Mouse (Mus musculus): ENCODE results near the gene Eef1akmt3. TPM values are rescaled to one million over a fixed set of nuclear protein-coding genes. Genes with fewer than 3 reads are reported as not detected.

The Eef1akmt3 gene
- polyA plus RNA-seq, 1 experiment from 2014 or later, result 0.07 TPM

- Histone ChIP-seq H3K9me3 (replicated peaks) (no peaks in the 10 kb centered on the region), H3K4me2 (no peak overlapping the region), H3K27ac (no peak overlapping the region), H3K36me3 (peaks cover 21% of the 10 kb centered on the region), H3K9ac (no peak overlapping the region), H3K4me1 (replicated peaks) (peaks cover 63% of the 10 kb centered on the region), H3K4me3 (replicated peaks) (no peak overlapping the region), H3K27me3 (peaks cover 62% of the 10 kb centered on the region)
- ATAC-seq (ENCODE audit: low read depth) (no peak), DNase-seq (no peak)
- WGBS (ENCODE audit: insufficient replicate concordance), result 64% methylated on average over 2 of the region's 2 CpGs
These were observed 20.2 kb upstream of the Eef1akmt3 start for GRCm38 (mm10) chr10:127061513-127061912.

DNA sequence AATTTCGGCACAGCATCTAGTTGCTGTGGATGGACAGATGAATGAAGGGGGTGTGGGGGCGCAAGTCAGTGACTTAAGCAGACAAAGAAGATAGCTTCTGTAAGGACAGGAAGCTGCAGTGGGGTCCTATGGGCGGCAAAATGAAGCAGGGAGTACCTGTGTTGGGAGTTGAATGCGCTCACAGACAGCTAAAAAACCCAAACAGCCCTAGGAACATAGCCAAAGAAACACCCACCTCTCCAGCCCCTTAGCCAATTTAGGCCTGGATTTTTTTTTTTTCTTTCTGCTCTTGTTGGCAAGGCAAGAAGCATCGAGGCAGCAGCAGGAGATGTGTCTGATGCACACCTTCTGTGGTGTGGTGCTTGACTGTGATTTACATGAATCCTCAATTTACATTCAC is 19.8 kb upstream of the Eef1akmt3 start:
- peaks cover 66% of the 10 kb centered on the region for H3K27me3 ChIP-seq
- no peak for ATAC-seq (ENCODE audit: low read depth)
- no peak overlapping the region for H3K4me2 ChIP-seq
- H3K36me3 ChIP-seq, result peaks cover 17% of the 10 kb centered on the region
- H3K9ac ChIP-seq, result no peak overlapping the region
- no peaks in the 10 kb centered on the region for H3K9me3 ChIP-seq (replicated peaks)
- H3K4me3 ChIP-seq (replicated peaks), result no peak overlapping the region
- H3K4me1 ChIP-seq (replicated peaks), result peaks cover 59% of the 10 kb centered on the region
- WGBS (ENCODE audit: insufficient replicate concordance), result 48% methylated on average over 5 of the region's 5 CpGs
- no peak for DNase-seq
- H3K27ac ChIP-seq, result no peak overlapping the region

DNA sequence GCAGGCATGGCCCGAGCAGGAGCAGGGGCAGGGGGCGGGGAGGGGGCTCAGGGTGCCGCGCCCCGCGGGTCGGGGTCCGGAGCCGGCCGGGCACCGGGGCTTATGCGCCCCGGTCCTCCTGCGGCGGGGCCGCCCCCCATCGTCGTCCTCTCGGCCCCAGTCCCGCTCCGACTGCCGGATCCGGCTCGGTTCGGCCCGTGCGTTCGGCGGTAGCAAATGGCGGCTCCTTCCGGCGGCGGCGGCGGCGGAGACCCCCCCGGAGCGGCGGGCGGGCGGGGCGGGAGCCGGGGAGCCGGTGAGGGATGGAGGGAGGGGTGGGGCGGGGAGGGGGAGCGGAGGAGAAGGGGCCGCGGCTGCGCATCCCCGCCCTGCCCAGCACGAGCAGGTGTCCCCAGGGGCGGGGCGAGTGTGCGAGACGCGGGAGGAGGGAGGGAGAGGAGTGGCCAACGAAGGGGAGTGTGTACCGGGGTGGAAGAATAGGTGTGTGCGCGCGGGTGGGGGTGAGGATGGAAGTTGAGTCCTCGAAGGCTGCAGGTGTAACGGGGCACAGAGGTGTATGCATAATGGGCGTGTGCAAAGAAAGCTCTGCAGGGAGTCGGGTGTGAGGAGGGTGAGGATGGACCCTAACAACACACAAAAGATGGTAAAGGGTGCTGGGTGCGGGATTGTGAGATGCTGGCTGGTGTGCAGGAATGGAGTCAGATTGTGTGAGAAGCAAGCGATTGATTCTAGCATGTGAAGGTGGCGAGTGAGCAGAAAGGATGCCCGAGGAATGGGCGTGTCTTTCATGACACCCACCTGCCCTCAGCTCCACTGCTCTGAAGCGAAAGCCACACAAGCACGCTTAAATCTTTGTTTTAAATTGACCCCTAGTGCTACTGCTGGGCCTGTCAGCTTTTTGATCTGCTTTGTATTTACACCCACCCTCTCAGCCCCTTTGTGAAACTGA is 18.9 kb upstream of the Eef1akmt3 start, which contains the start of gene March9:
TSS of gene March9 (minus strand) at position 217 of the 949 bp plus-strand sequence.
- H3K27ac ChIP-seq, result no peak within 1 kb of the TSS
- peaks cover 51% of the 10 kb centered on the region for H3K4me1 ChIP-seq (replicated peaks)
- WGBS (ENCODE audit: insufficient replicate concordance), result 2% methylated on average over 62 of the region's 72 CpGs
- H3K36me3 ChIP-seq, result peaks cover 8% of the 10 kb centered on the region
- H3K4me2 ChIP-seq, result peak within 1 kb of the TSS; percentile 89
- no peaks in the 10 kb centered on the region for H3K9me3 ChIP-seq (replicated peaks)
- peak; percentile 11; the same call in 1 of the 2 replicates for ATAC-seq (ENCODE audit: low read depth)
- peak; percentile 54 for DNase-seq
- H3K9ac ChIP-seq, result peak within 1 kb of the TSS; percentile 63
- H3K27me3 ChIP-seq, result peaks cover 74% of the 10 kb centered on the region
- H3K4me3 ChIP-seq (replicated peaks), result peak within 1 kb of the TSS; percentile 67

- H3K27me3 ChIP-seq, result peaks cover 83% of the 10 kb centered on the region
- no peak for DNase-seq
These were observed 18.1 kb upstream of the Eef1akmt3 start for GRCm38 (mm10) chr10:127059174-127059967.

GRCm38 (mm10) chr10:127058708-127059107 is 17.4 kb upstream of the Eef1akmt3 start:
- H3K9ac ChIP-seq, result no peak overlapping the region
- H3K4me1 ChIP-seq (replicated peaks), result peaks cover 36% of the 10 kb centered on the region

More at GRCm38 (mm10) chr10:127059174-127059967, 18.1 kb upstream of the Eef1akmt3 start:
- no peak overlapping the region for H3K27ac ChIP-seq
- peaks cover 42% of the 10 kb centered on the region for H3K4me1 ChIP-seq (replicated peaks)
- H3K4me3 ChIP-seq (replicated peaks), result peak overlapping the region; percentile 67
- H3K4me2 ChIP-seq, result peak overlapping the region; percentile 89
- H3K9me3 ChIP-seq (replicated peaks), result no peaks in the 10 kb centered on the region
- 2% methylated on average over 55 of the region's 92 CpGs for WGBS (ENCODE audit: insufficient replicate concordance)
- no peaks in the 10 kb centered on the region; the same call in 1 of the 2 replicates for H3K36me3 ChIP-seq
- peak overlapping the region; percentile 63 for H3K9ac ChIP-seq
- no peak for ATAC-seq (ENCODE audit: low read depth)

DNA sequence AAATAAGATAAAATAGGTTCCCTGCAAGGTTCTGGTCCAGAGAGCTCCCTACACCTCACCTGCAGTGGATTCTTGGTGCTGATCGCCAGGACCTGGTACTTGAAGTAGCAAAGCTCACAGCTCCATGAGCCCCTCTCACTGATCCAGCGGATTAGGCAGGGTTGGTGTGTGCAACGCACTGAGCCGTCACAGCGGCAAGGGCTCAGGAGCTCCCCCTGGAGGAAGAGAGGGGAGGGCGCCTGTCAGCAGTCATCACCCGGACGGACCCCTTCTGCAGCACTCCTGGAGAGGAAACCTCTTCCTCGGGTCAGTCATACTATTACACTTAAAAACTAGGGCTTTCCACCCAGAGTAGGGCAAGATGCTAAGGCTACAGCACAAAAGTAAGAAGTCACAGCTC is 16.8 kb upstream of the Eef1akmt3 start:
- no peaks in the 10 kb centered on the region for H3K9me3 ChIP-seq (replicated peaks)
- 0 out of 2 replicates have a peak overlapping the region, but pooled peaks have one; percentile 89 for H3K4me2 ChIP-seq
- H3K27me3 ChIP-seq, result peaks cover 95% of the 10 kb centered on the region
- DNase-seq, result peak; percentile 64
- no peak overlapping the region for H3K9ac ChIP-seq
- 2% methylated on average over 9 of the region's 9 CpGs for WGBS (ENCODE audit: insufficient replicate concordance)
- 0 out of 2 replicates have a peak overlapping the region, but pooled peaks have one; percentile 67 for H3K4me3 ChIP-seq (replicated peaks)
- ATAC-seq (ENCODE audit: low read depth), result no peak
- no peak overlapping the region for H3K27ac ChIP-seq
- H3K4me1 ChIP-seq (replicated peaks), result peaks cover 32% of the 10 kb centered on the region
- no peaks in the 10 kb centered on the region for H3K36me3 ChIP-seq

More at GRCm38 (mm10) chr10:127058708-127059107, 17.4 kb upstream of the Eef1akmt3 start:
- 12% methylated on average over 8 of the region's 8 CpGs for WGBS (ENCODE audit: insufficient replicate concordance)
- DNase-seq (no peak), ATAC-seq (ENCODE audit: low read depth) (no peak)
- H3K27ac ChIP-seq, result no peak overlapping the region
- H3K27me3 ChIP-seq, result peaks cover 90% of the 10 kb centered on the region
- H3K4me3 ChIP-seq (replicated peaks), result peak overlapping the region; percentile 67
- H3K4me2 ChIP-seq, result peak overlapping the region; percentile 89
- no peaks in the 10 kb centered on the region for H3K36me3 ChIP-seq
- H3K9me3 ChIP-seq (replicated peaks), result no peaks in the 10 kb centered on the region

DNA sequence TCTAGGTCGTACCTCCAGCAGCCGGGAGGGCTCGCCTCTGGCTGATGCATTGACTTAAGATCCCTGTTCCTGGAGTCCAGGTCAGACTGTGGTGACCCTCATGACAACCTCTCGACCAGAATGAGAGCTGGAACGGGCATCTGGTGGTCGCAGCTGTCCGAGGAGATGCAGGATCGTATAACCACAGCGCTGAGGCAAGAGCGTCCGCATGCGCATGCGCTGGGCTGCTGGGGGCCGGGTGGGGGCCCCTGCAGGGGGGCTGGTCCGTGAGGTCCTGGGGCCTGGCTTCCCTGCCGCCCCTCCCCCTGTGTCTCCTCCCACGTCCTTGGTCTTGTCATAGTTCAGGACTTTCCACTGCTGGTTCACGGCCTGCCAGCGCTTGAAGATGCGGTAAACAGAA is 15.2 kb upstream of the Eef1akmt3 start:
- no peak for ATAC-seq (ENCODE audit: low read depth)
- peaks cover 99% of the 10 kb centered on the region for H3K27me3 ChIP-seq
- no peak overlapping the region for H3K27ac ChIP-seq
- WGBS (ENCODE audit: insufficient replicate concordance), result 73% methylated on average over 20 of the region's 20 CpGs
- H3K36me3 ChIP-seq, result no peaks in the 10 kb centered on the region
- H3K4me2 ChIP-seq, result no peak overlapping the region
- no peak for DNase-seq
- H3K4me3 ChIP-seq (replicated peaks), result no peak overlapping the region
- no peak overlapping the region for H3K9ac ChIP-seq
- no peaks in the 10 kb centered on the region for H3K9me3 ChIP-seq (replicated peaks)
- H3K4me1 ChIP-seq (replicated peaks), result peaks cover 23% of the 10 kb centered on the region

DNA sequence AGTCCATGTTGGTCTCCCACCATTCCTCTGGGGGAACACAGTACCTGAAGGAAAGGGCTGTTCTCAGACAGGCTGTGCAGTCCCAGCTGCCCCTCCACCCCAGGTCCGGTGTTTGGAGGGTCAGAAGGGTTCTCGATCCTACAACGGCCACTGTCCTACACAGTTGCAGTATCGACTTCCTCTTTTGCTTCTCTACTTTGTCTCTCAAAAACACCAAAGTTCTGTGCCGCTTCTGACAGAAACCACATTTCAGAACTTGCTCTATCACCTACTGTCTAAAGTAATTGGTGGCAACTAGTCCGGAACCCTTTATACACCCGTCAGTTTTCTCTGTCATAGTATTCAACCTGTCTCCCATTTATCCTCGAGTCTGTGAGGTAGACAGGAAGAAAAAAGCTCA is 14.1 kb upstream of the Eef1akmt3 start:
- Histone ChIP-seq H3K4me1 (replicated peaks) (peaks cover 20% of the 10 kb centered on the region), H3K4me2 (no peak overlapping the region), H3K27me3 (peaks cover 99% of the 10 kb centered on the region), H3K9ac (no peak overlapping the region), H3K9me3 (replicated peaks) (no peaks in the 10 kb centered on the region), H3K4me3 (replicated peaks) (no peak overlapping the region), H3K27ac (no peak overlapping the region), H3K36me3 (no peaks in the 10 kb centered on the region)
- ATAC-seq (ENCODE audit: low read depth) (no peak), DNase-seq (no peak)
- 40% methylated on average over 8 of the region's 8 CpGs for WGBS (ENCODE audit: insufficient replicate concordance)

DNA sequence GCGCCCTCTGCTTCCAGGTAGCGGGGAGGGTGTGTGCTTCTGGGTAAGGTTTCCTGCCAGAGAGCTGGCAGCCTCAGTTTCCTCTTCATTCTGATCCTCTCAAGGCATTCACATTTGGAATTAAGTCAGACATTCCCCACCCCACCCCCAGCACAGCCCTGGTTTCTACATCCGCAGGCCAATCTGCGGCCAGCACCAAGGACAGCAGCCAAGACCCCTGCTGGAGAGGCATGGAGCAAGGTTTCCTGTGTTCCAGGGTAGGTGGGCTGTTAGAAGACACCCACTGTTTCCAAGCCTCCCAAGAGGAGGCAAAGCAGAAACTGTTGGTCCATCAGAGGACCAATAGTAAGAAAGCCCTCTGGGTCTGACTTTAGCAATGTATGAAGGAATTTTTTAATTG is 13.3 kb upstream of the Eef1akmt3 start:
- no peak for DNase-seq
- 45% methylated on average over 4 of the region's 4 CpGs for WGBS (ENCODE audit: insufficient replicate concordance)

GRCm38 (mm10) chr10:127050119-127050474 is 8.8 kb upstream of the Eef1akmt3 start:
- H3K9me3 ChIP-seq (replicated peaks), result no peaks in the 10 kb centered on the region
- 9% methylated on average over 10 of the region's 10 CpGs for WGBS (ENCODE audit: insufficient replicate concordance)
- H3K27ac ChIP-seq, result no peak overlapping the region
- peaks cover 78% of the 10 kb centered on the region for H3K27me3 ChIP-seq
- no peak overlapping the region for H3K9ac ChIP-seq
- ATAC-seq (ENCODE audit: low read depth), result peak; percentile 16; the same call in 1 of the 2 replicates
- H3K4me1 ChIP-seq (replicated peaks), result peaks cover 10% of the 10 kb centered on the region
- H3K36me3 ChIP-seq, result peaks cover 5% of the 10 kb centered on the region
- no peak overlapping the region for H3K4me3 ChIP-seq (replicated peaks)
- no peak overlapping the region for H3K4me2 ChIP-seq
- DNase-seq, result no peak

More for the DNA sequence above, 13.3 kb upstream of the Eef1akmt3 start:
- no peak overlapping the region for H3K9ac ChIP-seq
- no peaks in the 10 kb centered on the region for H3K9me3 ChIP-seq (replicated peaks)
- no peak overlapping the region for H3K27ac ChIP-seq
- no peak overlapping the region for H3K4me3 ChIP-seq (replicated peaks)
- peaks cover 17% of the 10 kb centered on the region for H3K4me1 ChIP-seq (replicated peaks)
- H3K4me2 ChIP-seq, result no peak overlapping the region
- H3K36me3 ChIP-seq, result no peaks in the 10 kb centered on the region
- ATAC-seq (ENCODE audit: low read depth), result no peak
- H3K27me3 ChIP-seq, result peaks cover 99% of the 10 kb centered on the region

All from liver, embryonic 13.5 days (tissue).